Mouse (Mus musculus) CH12.LX (cell line): ENCODE data around the gene Rpn1. TPM values are rescaled to one million over a fixed set of nuclear protein-coding genes. Genes with fewer than 3 reads are reported as not detected.

Experiments
- DNase-seq: peaks from one replicate; pipeline ENCODE4 v3.0.0-alpha.2; 2013; ENCODE audit errors: extremely low read depth
- H3K27ac ChIP-seq: 2 replicates; pipeline ENCODE4 v1.5.1; 2012; ENCODE audit warnings: low read depth, mild to moderate bottlenecking, control low read depth, moderate library complexity; ENCODE audit not compliant: insufficient read depth
- H3K27me3 ChIP-seq: replicated peaks from 2 replicates; pipeline ENCODE3; 2012; ENCODE audit warnings: inconsistent platforms
- H3K36me3 ChIP-seq, 2 experiments: replicated peaks in 1 of 2; 2 replicates each; pipeline versions ENCODE3 to v1.6.1; 2012; ENCODE audit warnings: inconsistent platforms in 1 of 2, low read length in 1 of 2, mild to moderate bottlenecking in 1 of 2, mixed read lengths in 1 of 2, moderate library complexity in 1 of 2; ENCODE audit not compliant: control insufficient read depth in 1 of 2, insufficient read depth in 1 of 2
- H3K4me1 ChIP-seq, 2 experiments: 2 replicates each; pipeline ENCODE4 v1.6.1; 2012; ENCODE audit warnings: inconsistent platforms in 1 of 2, moderate library complexity in 1 of 2; ENCODE audit not compliant: insufficient read depth in 2 of 2, control insufficient read depth in 1 of 2
- H3K4me2 ChIP-seq: 2 replicates; pipeline ENCODE4 v1.6.1; 2012; ENCODE audit warnings: low read depth, mild to moderate bottlenecking, control low read depth; ENCODE audit not compliant: poor library complexity, insufficient read depth, severe bottlenecking
- H3K4me3 ChIP-seq, 3 experiments: fragments of 150-350 bp in 1 of 3; sonication (generic) in 1 of 3; replicated peaks in 1 of 3; 2 replicates each; pipeline versions ENCODE3 to v1.5.1; 2011 to 2012; ENCODE audit warnings: low read depth in 2 of 3, low read length in 2 of 3, mild to moderate bottlenecking in 2 of 3, moderate library complexity in 2 of 3, control low read depth in 1 of 3, improper control_type of control experiment in 1 of 3, inconsistent platforms in 1 of 3, mixed read lengths in 1 of 3; ENCODE audit not compliant: poor library complexity in 1 of 3
- H3K79me2 ChIP-seq: replicated peaks from 2 replicates; pipeline ENCODE4 v1.6.1; 2012; ENCODE audit warnings: mild to moderate bottlenecking, moderate library complexity; ENCODE audit not compliant: control insufficient read depth, poor library complexity, insufficient read depth, severe bottlenecking; ENCODE audit errors: extremely low read depth
- H3K9ac ChIP-seq: 2 replicates; pipeline ENCODE4 v1.6.1; 2012; ENCODE audit warnings: low read depth, mild to moderate bottlenecking, control low read depth, moderate library complexity; ENCODE audit not compliant: insufficient read depth
- H3K9me3 ChIP-seq: replicated peaks from 2 replicates; pipeline ENCODE3; 2012; ENCODE audit warnings: low read length, inconsistent platforms, mixed read lengths
- E2F4 ChIP-seq: IDR thresholded peaks from 2 replicates; pipeline ENCODE4 v1.6.1; 2011; ENCODE audit warnings: low read depth, low read length, improper control_type of control experiment; ENCODE audit not compliant: insufficient replicate concordance
- ELF1 ChIP-seq: IDR thresholded peaks from 2 replicates; pipeline ENCODE4 v1.6.1; 2014; ENCODE audit warnings: low read depth, mild to moderate bottlenecking, inconsistent platforms, low read length, improper control_type of control experiment
- EP300 ChIP-seq: IDR thresholded peaks from 2 replicates; pipeline ENCODE4 v1.6.1; 2011; ENCODE audit warnings: low read length, improper control_type of control experiment
- JUN ChIP-seq: IDR thresholded peaks from 2 replicates; pipeline ENCODE4 v1.6.1; 2011; ENCODE audit warnings: low read depth, mild to moderate bottlenecking, low read length, improper control_type of control experiment, moderate library complexity; ENCODE audit not compliant: insufficient read depth
- MAFK ChIP-seq: IDR thresholded peaks from 2 replicates; pipeline ENCODE4 v1.6.1; 2011; ENCODE audit warnings: low read length, improper control_type of control experiment; ENCODE audit not compliant: insufficient replicate concordance
- MAZ ChIP-seq: IDR thresholded peaks from 2 replicates; pipeline ENCODE4 v1.6.1; 2012; ENCODE audit warnings: low read depth, mild to moderate bottlenecking, inconsistent platforms, low read length, improper control_type of control experiment, moderate library complexity
- MXI1 ChIP-seq: IDR thresholded peaks from 2 replicates; pipeline ENCODE4 v1.6.1; 2011; ENCODE audit warnings: mild to moderate bottlenecking, low read depth, low read length, improper control_type of control experiment
- MYC ChIP-seq: IDR thresholded peaks from 2 replicates; pipeline ENCODE4 v1.6.1; 2011; ENCODE audit warnings: low read depth, mild to moderate bottlenecking, improper control_type of control experiment, low read length
- NELFE ChIP-seq: IDR thresholded peaks from 2 replicates; pipeline ENCODE4 v1.6.1; 2011; ENCODE audit warnings: low read depth, low read length, improper control_type of control experiment
- POLR2A ChIP-seq: IDR thresholded peaks from 2 replicates; pipeline ENCODE4 v1.6.1; 2011; ENCODE audit warnings: low read depth, mild to moderate bottlenecking, improper control_type of control experiment, low read length
- RCOR1 ChIP-seq: conservative IDR thresholded peaks from 2 replicates; pipeline ENCODE4 v1.6.1; 2012; ENCODE audit warnings: low read depth, mild to moderate bottlenecking, inconsistent platforms, low read length, improper control_type of control experiment
- SIN3A ChIP-seq: IDR thresholded peaks from 2 replicates; pipeline ENCODE4 v1.6.1; 2012; ENCODE audit warnings: low read length, improper control_type of control experiment, inconsistent platforms
- UBTF ChIP-seq: IDR thresholded peaks from 2 replicates; pipeline ENCODE4 v1.6.1; 2012; ENCODE audit warnings: low read depth, mild to moderate bottlenecking, inconsistent platforms, low read length, improper control_type of control experiment, moderate library complexity
- ZMIZ1 ChIP-seq: IDR thresholded peaks from 2 replicates; pipeline ENCODE4 v1.6.1; 2012; ENCODE audit warnings: low read depth, mild to moderate bottlenecking, inconsistent platforms, low read length, improper control_type of control experiment
- dilution Hi-C: fragments of 300-500 bp; cut with MboI; formaldehyde crosslinking; loops from 2 replicates; pipeline ENCODE4 v1.14.3; 2020; ENCODE audit warnings: low sequenced_read_pairs; ENCODE audit not compliant: extremely low pct_unique_long_range_greater_than_20kb, extremely low pct_ligation_motif_present
- in situ Hi-C: fragments of 300-500 bp; cut with MboI; formaldehyde crosslinking; loops from 3 replicates; pipeline ENCODE4 v1.14.3; 2019; ENCODE audit warnings: low sequenced_read_pairs, low pct_ligation_motif_present, low pct_unique_long_range_greater_than_20kb, mixed read lengths
- polyA plus RNA-seq: library from polyadenylated mRNA; unstranded; fragments of >175 nt; gene quantifications from 2 replicates; pipeline ENCODE4 v1.2.1, GENCODE M21; 2012; ENCODE audit warnings: low read depth; ENCODE audit not compliant: insufficient read length
- total RNA-seq, 2 experiments: library from RNA; depleted of rRNA; stranded (reverse); fragments of 300-350 nt in 1 of 2; fragments of >200 nt in 1 of 2; gene quantifications; 2 replicates each; pipeline ENCODE4 v1.2.3; 2012 to 2014

The Rpn1 gene
- total and polyA plus RNA-seq, 3 experiments, result 260 to 366 (median 339) TPM

GRCm38 (mm10) chr6:88049008-88049407 is 35.3 kb upstream of the Rpn1 start:
- H3K9me3 ChIP-seq, result peaks cover 4% of the 10 kb centered on the region
- H3K79me2 ChIP-seq, result peaks cover 9% of the 10 kb centered on the region
- H3K27ac ChIP-seq, result no peak overlapping the region
- no peak overlapping the region for H3K9ac ChIP-seq
- H3K4me3 ChIP-seq, result no peak overlapping the region
- H3K36me3 ChIP-seq, result no peaks in the 10 kb centered on the region
- H3K4me1 ChIP-seq, result peaks cover 5 to 11% of the 10 kb centered on the region in 2 experiments; a peak in 3 of 4 replicates
- dilution Hi-C loops, result no loop called here
- no peak for DNase-seq
- H3K27me3 ChIP-seq, result peaks cover 5% of the 10 kb centered on the region
- in situ Hi-C loops, result no loop called here
- H3K4me2 ChIP-seq, result no peak overlapping the region
- TF ChIP-seq ZMIZ1 (no peak), MYC (no peak), SIN3A (no peak), UBTF (no peak), RCOR1 (no peak), MAFK (no peak), E2F4 (no peak), JUN (no peak), MXI1 (no peak)

DNA sequence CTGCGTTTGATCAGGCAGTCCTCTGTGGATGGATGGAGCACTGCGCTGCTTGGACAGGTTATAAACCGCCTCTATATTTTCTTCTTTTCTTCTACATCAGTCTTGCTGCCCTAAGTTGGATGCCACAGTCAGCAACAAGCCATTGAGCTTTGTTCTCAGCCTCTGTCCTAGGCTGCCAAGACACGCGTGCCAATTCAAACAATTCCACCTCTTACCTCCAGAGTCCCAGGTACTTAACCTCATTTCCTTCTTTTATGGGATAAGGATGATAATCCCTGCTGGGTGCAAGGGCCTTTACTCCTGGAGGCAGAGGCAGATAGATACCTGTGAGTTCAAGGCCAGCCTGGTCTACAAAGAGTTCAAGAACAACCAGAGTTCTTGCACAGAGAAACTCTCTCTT is 33.1 kb upstream of the Rpn1 start:
- H3K27me3 ChIP-seq, result peaks cover 5% of the 10 kb centered on the region
- H3K4me3 ChIP-seq, result no peak overlapping the region
- TF ChIP-seq POLR2A (no peak), EP300 (no peak), NELFE (no peak), UBTF (no peak), ELF1 (no peak), MYC (no peak), MAZ (no peak), MXI1 (no peak)
- DNase-seq, result no peak
- no peak overlapping the region for H3K27ac ChIP-seq
- H3K9ac ChIP-seq, result no peak overlapping the region
- H3K4me1 ChIP-seq, result peaks cover 5% of the 10 kb centered on the region in 2 experiments; a peak in 2 of 4 replicates
- H3K79me2 ChIP-seq, result no peaks in the 10 kb centered on the region
- in situ Hi-C loops (no loop called here), dilution Hi-C loops (no loop called here)
- H3K36me3 ChIP-seq, result no peaks in the 10 kb centered on the region
- peaks cover 4% of the 10 kb centered on the region for H3K9me3 ChIP-seq
- H3K4me2 ChIP-seq, result no peak overlapping the region
